ENCODE assay signal across 8 mouse cellular contexts in genomic region chr6:121017436-121018031, GRCm38 (mm10).
DNase-seq lines count a peak whose midpoint lies in the region; ATAC-seq and TF ChIP-seq lines count a peak whose summit lies in the region.

No protein-coding gene starts in this region.

- H3K36me3 ChIP-seq in kidney, adult 2 months (ENCODE audit: control insufficient read depth, insufficient read depth, low read length) = no peaks in the 10 kb centered on the region
- H3K36me3 ChIP-seq in kidney, embryonic 15.5 days = peaks cover 51% of the 10 kb centered on the region
- peaks cover 34% of the 10 kb centered on the region for H3K36me3 ChIP-seq in heart, embryonic 16.5 days (ENCODE audit: control insufficient read depth, insufficient read depth)
- H3K36me3 ChIP-seq in neural tube, embryonic 15.5 days = peaks cover 70% of the 10 kb centered on the region

- ATAC-seq in kidney, embryonic 15.5 days (replicated peaks; ENCODE audit: low FRiP score) = no peak
- peak; percentile 61 for ATAC-seq in heart, embryonic 16.5 days (replicated peaks; ENCODE audit: extremely low read depth, insufficient read depth, low FRiP score)
- no peak for ATAC-seq in neural tube, embryonic 15.5 days (ENCODE audit: low FRiP score)

- TF ChIP-seq CTCF in kidney, adult 2 months (conservative IDR thresholded peaks at IDR 0.05; ENCODE audit: insufficient read depth, insufficient read length, low read depth, low read length) = no peak

- no peak for TF ChIP-seq POLR2A in kidney, adult 2 months (IDR thresholded peaks at IDR 0.05; ENCODE audit: low read depth, low read length)

- peak; percentile 85 for DNase-seq in kidney, adult 2 months
- peak; percentile 69 to 77 for DNase-seq in adrenal gland, postnatal 36 days
- peak; percentile 59 for DNase-seq in lung, postnatal 10 days
- DNase-seq in frontal cortex, adult 2 months (ENCODE audit: extremely low spot score in 1 of 2, low spot score in 1 of 2) = no peak
- no peak for DNase-seq in layer of hippocampus, adult 11-12 months (ENCODE audit: low spot score)

- H3K9ac ChIP-seq in kidney, embryonic 15.5 days = no peak overlapping the region
- no peak overlapping the region for H3K9ac ChIP-seq in heart, embryonic 16.5 days (ENCODE audit: low read length)
- no peak overlapping the region for H3K9ac ChIP-seq in neural tube, embryonic 15.5 days (replicated peaks)

- H3K9me3 ChIP-seq in kidney, embryonic 15.5 days (replicated peaks) = no peaks in the 10 kb centered on the region
- H3K9me3 ChIP-seq in heart, embryonic 16.5 days (replicated peaks; ENCODE audit: control insufficient read depth, low read length) = no peaks in the 10 kb centered on the region
- no peaks in the 10 kb centered on the region for H3K9me3 ChIP-seq in neural tube, embryonic 15.5 days (replicated peaks)

- H3K4me3 ChIP-seq in kidney, adult 2 months (ENCODE audit: insufficient read depth, low read depth, low read length) = no peak overlapping the region
- H3K4me3 ChIP-seq in kidney, embryonic 15.5 days (replicated peaks) = no peak overlapping the region
- H3K4me3 ChIP-seq in heart, embryonic 16.5 days (ENCODE audit: low read length) = no peak overlapping the region
- H3K4me3 ChIP-seq in neural tube, embryonic 15.5 days (replicated peaks) = no peak overlapping the region

- WGBS in kidney, adult 2 months = 45% methylated on average over 12 of the region's 12 CpGs
- WGBS in kidney, embryonic 15.5 days = 54% methylated on average over 12 of the region's 12 CpGs
- 49% methylated on average over 12 of the region's 12 CpGs for WGBS in heart, embryonic 16.5 days
- WGBS in neural tube, embryonic 15.5 days = 81% methylated on average over 12 of the region's 12 CpGs

- no peak overlapping the region for H3K4me2 ChIP-seq in kidney, embryonic 15.5 days
- H3K4me2 ChIP-seq in heart, embryonic 16.5 days (ENCODE audit: low read depth, low read length) = no peak overlapping the region
- no peak overlapping the region for H3K4me2 ChIP-seq in neural tube, embryonic 15.5 days

- H3K4me1 ChIP-seq in kidney, adult 2 months (ENCODE audit: control insufficient read depth, insufficient read depth, low read length) = peaks cover 3% of the 10 kb centered on the region; the same call in 1 of the 2 replicates
- H3K4me1 ChIP-seq in kidney, embryonic 15.5 days = peaks cover 18% of the 10 kb centered on the region
- peaks cover 16% of the 10 kb centered on the region for H3K4me1 ChIP-seq in heart, embryonic 16.5 days (ENCODE audit: control insufficient read depth, insufficient read depth, low read length)
- H3K4me1 ChIP-seq in neural tube, embryonic 15.5 days = peaks cover 5% of the 10 kb centered on the region; the same call in 1 of the 2 replicates

- no peaks in the 10 kb centered on the region for H3K27me3 ChIP-seq in kidney, adult 2 months (replicated peaks; ENCODE audit: control insufficient read depth, insufficient read depth, low read length)
- H3K27me3 ChIP-seq in kidney, embryonic 15.5 days = no peaks in the 10 kb centered on the region
- no peaks in the 10 kb centered on the region for H3K27me3 ChIP-seq in heart, embryonic 16.5 days (ENCODE audit: control insufficient read depth, insufficient read depth, low read length)
- H3K27me3 ChIP-seq in neural tube, embryonic 15.5 days (replicated peaks) = no peaks in the 10 kb centered on the region

- no peak overlapping the region for H3K27ac ChIP-seq in kidney, adult 2 months (ENCODE audit: insufficient read depth, low read depth, low read length)
- H3K27ac ChIP-seq in kidney, embryonic 15.5 days = no peak overlapping the region
- H3K27ac ChIP-seq in heart, embryonic 16.5 days (ENCODE audit: low read length) = peak overlapping the region; percentile 11
- H3K27ac ChIP-seq in neural tube, embryonic 15.5 days (replicated peaks) = no peak overlapping the region

Comparison
In these comparisons a context has a peak if more than half of its experiments do, and no peak if none do; other contexts are left out.
1. DNase-seq: peak in kidney, adult 2 months (single experiment), adrenal gland, postnatal 36 days (2 of 2) and lung, postnatal 10 days (single experiment); none in frontal cortex, adult 2 months (0 of 2) and layer of hippocampus, adult 11-12 months (single experiment).